Mouse (Mus musculus) limb, embryonic 14.5 days (tissue): ENCODE data around the gene Ciart. TPM values are rescaled to one million over a fixed set of nuclear protein-coding genes. Genes with fewer than 3 reads are reported as not detected.

Source experiments
- ATAC-seq: fragments of 200-750 bp; cut with Nextera tagmentation; 2 replicates; pipeline ENCODE4 v1.8.0; 2017; ENCODE audit warnings: low read depth, moderate number of reproducible peaks, moderate TSS enrichment; ENCODE audit not compliant: low FRiP score
- DNase-seq: peaks from one replicate; pipeline ENCODE4 v3.0.0-alpha.2; 2015; ENCODE audit warnings: low spot score
- H3K27ac ChIP-seq: fragments of 300-500 bp; sonication (generic); replicated peaks from 2 replicates; pipeline ENCODE4 v1.5.1; 2014; ENCODE audit warnings: low read depth, mild to moderate bottlenecking, low read length, moderate library complexity, mixed read lengths
- H3K27me3 ChIP-seq: fragments of 300-500 bp; sonication (generic); 2 replicates; pipeline ENCODE4 v1.6.1; 2014; ENCODE audit warnings: low read length, mixed read lengths; ENCODE audit not compliant: control insufficient read depth, insufficient read depth
- H3K36me3 ChIP-seq: fragments of 300-500 bp; sonication (generic); 2 replicates; pipeline ENCODE4 v1.6.1; 2014; ENCODE audit warnings: mild to moderate bottlenecking, low read length, moderate library complexity, mixed read lengths; ENCODE audit not compliant: control insufficient read depth, insufficient read depth
- H3K4me1 ChIP-seq: fragments of 300-500 bp; sonication (generic); 2 replicates; pipeline ENCODE4 v1.6.1; 2014; ENCODE audit warnings: antibody characterized with exemption, low read length, mixed read lengths; ENCODE audit not compliant: control insufficient read depth, insufficient read depth
- H3K4me2 ChIP-seq: fragments of 300-500 bp; sonication (generic); replicated peaks from 2 replicates; pipeline ENCODE4 v1.6.1; 2014; ENCODE audit warnings: low read depth, mild to moderate bottlenecking, low read length, moderate library complexity; ENCODE audit not compliant: severe bottlenecking
- H3K4me3 ChIP-seq: fragments of 300-500 bp; sonication (generic); replicated peaks from 2 replicates; pipeline ENCODE4 v1.5.1; 2014; ENCODE audit warnings: low read length
- H3K9ac ChIP-seq: fragments of 300-500 bp; sonication (generic); 2 replicates; pipeline ENCODE4 v1.6.1; 2014; ENCODE audit warnings: mild to moderate bottlenecking, low read depth, low read length, moderate library complexity; ENCODE audit not compliant: severe bottlenecking
- H3K9me3 ChIP-seq: fragments of 300-500 bp; sonication (generic); 2 replicates; pipeline ENCODE4 v1.6.1; 2016; ENCODE audit warnings: low read length; ENCODE audit not compliant: control insufficient read depth
- POLR2A ChIP-seq: fragments of 200-500 bp; IDR thresholded peaks from 2 replicates; pipeline ENCODE4 v1.8.0; 2012; ENCODE audit warnings: inconsistent platforms, mild to moderate bottlenecking, moderate library complexity, borderline replicate concordance; ENCODE audit not compliant: insufficient read depth, insufficient read length; ENCODE audit errors: extremely low read depth
- WGBS: fragments of 180-500 bp; shearing (Covaris S2); extraction: QIAGEN DNeasy Blood & Tissue Kit; methylation state at CpG from one replicate; pipeline ENCODE4 v1.1.7; 2014; 5-methylcytosine and 5-hydroxymethylcytosine counted together
- polyA plus RNA-seq, 2 experiments: library from polyadenylated mRNA; depleted of rRNA in 1 of 2; stranded (reverse) in 1 of 2; unstranded in 1 of 2; fragments of >200 nt; fragmentation: Nextera tagmentation in 1 of 2; extraction: Ambion mirVana in 1 of 2; gene quantifications; 2 replicates each; pipeline versions ENCODE4 v1.2.1 to v1.2.3; 2012 to 2014

Ciart gene
- polyA plus RNA-seq, 2 experiments: 4.4 to 8.4 TPM

- ATAC-seq (0 out of 2 replicates have a peak, but pooled peaks have one; percentile 21), DNase-seq (peak; percentile 10)
- Histone ChIP-seq H3K9me3 (no peaks in the 10 kb centered on the region), H3K9ac (peak overlapping the region; percentile 51), H3K4me1 (peaks cover 26% of the 10 kb centered on the region), H3K4me2 (peak overlapping the region; percentile 89), H3K4me3 (peak overlapping the region; percentile 39), H3K27me3 (no peaks in the 10 kb centered on the region), H3K27ac (no peak overlapping the region), H3K36me3 (no peaks in the 10 kb centered on the region)
- TF ChIP-seq POLR2A: no peak
- under 1% methylated on average over 18 of the region's 18 CpGs for WGBS
Measured at GRCm38 (mm10) chr3:95905146-95905939, 23.3 kb upstream of the Ciart start.

GRCm38 (mm10) chr3:95904568-95904967 is 22.5 kb upstream of the Ciart start, which contains the start of gene Car14:
Gene Car14 (minus strand): TSS chr3:95904691.
- Histone ChIP-seq H3K9me3 (no peaks in the 10 kb centered on the region), H3K4me2 (peak within 1 kb of the TSS; percentile 89), H3K27me3 (no peaks in the 10 kb centered on the region), H3K9ac (peak within 1 kb of the TSS; percentile 51), H3K27ac (no peak within 1 kb of the TSS), H3K4me1 (peaks cover 26% of the 10 kb centered on the region), H3K4me3 (peak within 1 kb of the TSS; percentile 39), H3K36me3 (no peaks in the 10 kb centered on the region)
- under 1% methylated on average over 15 of the region's 15 CpGs for WGBS
- no peak for TF ChIP-seq POLR2A
- no peak for ATAC-seq
- DNase-seq: no peak

GRCm38 (mm10) chr3:95903753-95904502 is 21.9 kb upstream of the Ciart start:
- DNase-seq: no peak
- peak overlapping the region; percentile 51 for H3K9ac ChIP-seq
- peaks cover 4% of the 10 kb centered on the region; the same call in 1 of the 2 replicates for H3K36me3 ChIP-seq
- peaks cover 26% of the 10 kb centered on the region for H3K4me1 ChIP-seq
- H3K4me3 ChIP-seq: peak overlapping the region; percentile 39
- peak overlapping the region; percentile 89 for H3K4me2 ChIP-seq
- no peak for ATAC-seq
- H3K27me3 ChIP-seq: no peaks in the 10 kb centered on the region
- WGBS: 3% methylated on average over 13 of the region's 15 CpGs
- no peaks in the 10 kb centered on the region for H3K9me3 ChIP-seq
- TF ChIP-seq POLR2A: no peak
- no peak overlapping the region for H3K27ac ChIP-seq

GRCm38 (mm10) chr3:95902643-95903042 is 20.6 kb upstream of the Ciart start:
- DNase-seq (no peak), ATAC-seq (no peak)
- WGBS: 32% methylated on average over 6 of the region's 6 CpGs
- H3K9me3 ChIP-seq: no peaks in the 10 kb centered on the region
- no peak overlapping the region for H3K27ac ChIP-seq
- no peaks in the 10 kb centered on the region for H3K27me3 ChIP-seq
- no peak overlapping the region for H3K4me3 ChIP-seq
- peak overlapping the region; percentile 12; the same call in 1 of the 2 replicates for H3K9ac ChIP-seq
- H3K4me2 ChIP-seq: peak overlapping the region; percentile 89
- TF ChIP-seq POLR2A: no peak
- H3K4me1 ChIP-seq: peaks cover 26% of the 10 kb centered on the region
- H3K36me3 ChIP-seq: peaks cover 12% of the 10 kb centered on the region

GRCm38 (mm10) chr3:95902373-95902625 is 20.2 kb upstream of the Ciart start:
- Histone ChIP-seq H3K4me3 (no peak overlapping the region), H3K4me1 (peaks cover 26% of the 10 kb centered on the region), H3K27me3 (no peaks in the 10 kb centered on the region), H3K27ac (no peak overlapping the region), H3K4me2 (peak overlapping the region; percentile 30; the same call in 1 of the 2 replicates), H3K9me3 (no peaks in the 10 kb centered on the region), H3K9ac (0 out of 2 replicates have a peak overlapping the region, but pooled peaks have one; percentile 12), H3K36me3 (peaks cover 16% of the 10 kb centered on the region)
- TF ChIP-seq POLR2A: no peak
- ATAC-seq: no peak
- no peak for DNase-seq
